Comparison of ENCODE assay signal across 13 mouse cellular contexts in genomic region chr11:61970901-61971300, GRCm38 (mm10). TPM values are rescaled to one million over a fixed set of nuclear protein-coding genes. Genes with fewer than 3 reads are reported as not detected.
DNase-seq lines count a peak whose midpoint lies in the region; ATAC-seq and TF ChIP-seq lines count a peak whose summit lies in the region.
"Had no signal": no experiment of that assay in that cellular context is flagged by ENCODE, and none has a peak within 500 bp of the region (broad histone marks: within the 10 kb centered on the region; RNA-seq: fewer than 3 reads in every experiment).

No protein-coding gene starts in this region.

- no peaks in the 10 kb centered on the region for H3K36me3 ChIP-seq in forebrain, embryonic 11.5 days (ENCODE audit: control insufficient read depth, insufficient read depth, low read length)
- H3K36me3 ChIP-seq in forebrain, embryonic 10.5 days (replicated peaks), result no peaks in the 10 kb centered on the region
- peaks cover 6% of the 10 kb centered on the region for H3K36me3 ChIP-seq in liver, embryonic 14.5 days (replicated peaks; ENCODE audit: control insufficient read depth, insufficient read depth, low read depth)
- H3K36me3 ChIP-seq in liver, embryonic 11.5 days (ENCODE audit: control insufficient read depth, insufficient read depth, low read length), result no peaks in the 10 kb centered on the region
- no peaks in the 10 kb centered on the region for H3K36me3 ChIP-seq in midbrain, embryonic 11.5 days (ENCODE audit: control insufficient read depth, insufficient read depth, low read length)
- H3K36me3 ChIP-seq: hindbrain, embryonic 15.5 days; limb, embryonic 15.5 days; neural tube, embryonic 15.5 days had no signal

- peak; percentile 0 for DNase-seq in forebrain, embryonic 11.5 days (ENCODE audit: low spot score)
- DNase-seq in forebrain, embryonic 10.5 days (ENCODE audit: extremely low spot score, low spot score), result no peak
- no peak for DNase-seq in liver, embryonic 14.5 days (ENCODE audit: low read depth in 3 of 3, low spot score in 3 of 3)
- DNase-seq in liver, embryonic 11.5 days (ENCODE audit: low spot score), result no peak
- DNase-seq in Muller cell, postnatal 12 days (ENCODE audit: inconsistent ontology term), result peak; percentile 29
- peak; percentile 22 for DNase-seq in skeletal muscle tissue, adult 2 months (ENCODE audit: low read depth, low spot score)
- DNase-seq in midbrain, embryonic 11.5 days (ENCODE audit: low spot score, missing footprints), result no peak
- DNase-seq: adrenal gland, postnatal 36 days; kidney, adult 8-10 months; retina, postnatal 1 day had no signal

- no peak for ATAC-seq in forebrain, embryonic 11.5 days (replicated peaks; ENCODE audit: low FRiP score)
- no peak for ATAC-seq in liver, embryonic 14.5 days (ENCODE audit: insufficient read depth)
- ATAC-seq in liver, embryonic 11.5 days (replicated peaks; ENCODE audit: low FRiP score), result no peak
- no peak for ATAC-seq in midbrain, embryonic 11.5 days (ENCODE audit: low FRiP score)

- H3K27ac ChIP-seq in forebrain, embryonic 11.5 days (ENCODE audit: low read depth, low read length), result no peak overlapping the region
- H3K27ac ChIP-seq in forebrain, embryonic 10.5 days, result no peak overlapping the region
- peak overlapping the region; percentile 22; the same call in 1 of the 2 replicates for H3K27ac ChIP-seq in liver, embryonic 14.5 days
- no peak overlapping the region for H3K27ac ChIP-seq in liver, embryonic 11.5 days (ENCODE audit: low read depth, low read length)
- H3K27ac ChIP-seq in midbrain, embryonic 11.5 days (ENCODE audit: low read depth, low read length), result no peak overlapping the region
- H3K27ac ChIP-seq: hindbrain, embryonic 15.5 days; limb, embryonic 15.5 days; neural tube, embryonic 15.5 days had no signal

- H3K4me2 ChIP-seq in forebrain, embryonic 11.5 days (ENCODE audit: low read depth, low read length, severe bottlenecking), result no peak overlapping the region
- H3K4me2 ChIP-seq in liver, embryonic 14.5 days (ENCODE audit: low read depth), result no peak overlapping the region
- H3K4me2 ChIP-seq in liver, embryonic 11.5 days, result no peak overlapping the region
- H3K4me2 ChIP-seq in midbrain, embryonic 11.5 days, result no peak overlapping the region
- H3K4me2 ChIP-seq: hindbrain, embryonic 15.5 days; limb, embryonic 15.5 days; neural tube, embryonic 15.5 days had no signal

- H3K27me3 ChIP-seq in forebrain, embryonic 11.5 days (ENCODE audit: control insufficient read depth, insufficient read depth, low read length), result no peaks in the 10 kb centered on the region
- H3K27me3 ChIP-seq in forebrain, embryonic 10.5 days (ENCODE audit: poor library complexity, severe bottlenecking), result no peaks in the 10 kb centered on the region
- no peaks in the 10 kb centered on the region for H3K27me3 ChIP-seq in liver, embryonic 14.5 days (ENCODE audit: control insufficient read depth, insufficient read depth, low read length)
- no peaks in the 10 kb centered on the region; the same call in 1 of the 2 replicates for H3K27me3 ChIP-seq in liver, embryonic 11.5 days (replicated peaks; ENCODE audit: control insufficient read depth, insufficient read depth, low read length)
- H3K27me3 ChIP-seq in midbrain, embryonic 11.5 days (ENCODE audit: control insufficient read depth, insufficient read depth, low read length), result no peaks in the 10 kb centered on the region
- H3K27me3 ChIP-seq: hindbrain, embryonic 15.5 days; limb, embryonic 15.5 days; neural tube, embryonic 15.5 days had no signal

- 78% methylated on average over 5 of the region's 5 CpGs for WGBS in forebrain, embryonic 11.5 days
- 81% methylated on average over 5 of the region's 5 CpGs for WGBS in forebrain, embryonic 10.5 days
- 69% methylated on average over 5 of the region's 5 CpGs for whole genome bisulfite sequencing in liver, embryonic 14.5 days (ENCODE audit: insufficient replicate concordance)
- WGBS in liver, embryonic 11.5 days, result 67% methylated on average over 5 of the region's 5 CpGs
- WGBS in midbrain, embryonic 11.5 days, result 71% methylated on average over 5 of the region's 5 CpGs

- H3K9me3 ChIP-seq in forebrain, embryonic 11.5 days (ENCODE audit: control insufficient read depth, low read length), result no peaks in the 10 kb centered on the region
- H3K9me3 ChIP-seq in forebrain, embryonic 10.5 days, result no peaks in the 10 kb centered on the region
- H3K9me3 ChIP-seq in liver, embryonic 14.5 days (ENCODE audit: control insufficient read depth, low read length), result no peaks in the 10 kb centered on the region
- no peaks in the 10 kb centered on the region for H3K9me3 ChIP-seq in liver, embryonic 11.5 days (ENCODE audit: control insufficient read depth, low read length)
- H3K9me3 ChIP-seq in midbrain, embryonic 11.5 days (ENCODE audit: control insufficient read depth, low read length), result no peaks in the 10 kb centered on the region
- H3K9me3 ChIP-seq: hindbrain, embryonic 15.5 days; limb, embryonic 15.5 days; neural tube, embryonic 15.5 days had no signal

- no peak for TF ChIP-seq CTCF in liver, embryonic 14.5 days (IDR thresholded peaks at IDR 0.05; ENCODE audit: low read depth)

- TF ChIP-seq EP300 in liver, embryonic 14.5 days (IDR thresholded peaks at IDR 0.05; ENCODE audit: low read depth), result no peak

- no peaks in the 10 kb centered on the region for H3K4me1 ChIP-seq in forebrain, embryonic 11.5 days (replicated peaks; ENCODE audit: control insufficient read depth, insufficient read depth, low read length)
- H3K4me1 ChIP-seq in forebrain, embryonic 10.5 days, result peaks cover 7% of the 10 kb centered on the region
- H3K4me1 ChIP-seq in liver, embryonic 14.5 days (replicated peaks; ENCODE audit: control insufficient read depth in 2 of 2, insufficient read depth in 2 of 2, low read length in 1 of 2), result peaks cover 44 to 51% of the 10 kb centered on the region in 2 experiments
- peaks cover 20% of the 10 kb centered on the region for H3K4me1 ChIP-seq in liver, embryonic 11.5 days (replicated peaks; ENCODE audit: control insufficient read depth, insufficient read depth, low read length)
- H3K4me1 ChIP-seq in midbrain, embryonic 11.5 days (ENCODE audit: control insufficient read depth, insufficient read depth, low read length), result no peaks in the 10 kb centered on the region
- H3K4me1 ChIP-seq: hindbrain, embryonic 15.5 days had no signal

- no peak overlapping the region for H3K4me3 ChIP-seq in forebrain, embryonic 11.5 days (ENCODE audit: low read depth, low read length)
- H3K4me3 ChIP-seq in forebrain, embryonic 10.5 days, result no peak overlapping the region
- no peak overlapping the region for H3K4me3 ChIP-seq in liver, embryonic 14.5 days (ENCODE audit: insufficient read depth in 1 of 2, low read depth in 2 of 2, low read length in 2 of 2)
- no peak overlapping the region for H3K4me3 ChIP-seq in liver, embryonic 11.5 days (ENCODE audit: low read depth, low read length)
- H3K4me3 ChIP-seq in midbrain, embryonic 11.5 days (ENCODE audit: low read depth, low read length), result no peak overlapping the region
- H3K4me3 ChIP-seq: hindbrain, embryonic 15.5 days; limb, embryonic 15.5 days; neural tube, embryonic 15.5 days had no signal

- no peak overlapping the region for H3K9ac ChIP-seq in forebrain, embryonic 11.5 days (ENCODE audit: low read length)
- no peak overlapping the region for H3K9ac ChIP-seq in liver, embryonic 14.5 days (replicated peaks)
- H3K9ac ChIP-seq in liver, embryonic 11.5 days (ENCODE audit: low read depth, low read length), result no peak overlapping the region
- H3K9ac ChIP-seq in midbrain, embryonic 11.5 days (ENCODE audit: low read length), result no peak overlapping the region
- H3K9ac ChIP-seq: hindbrain, embryonic 15.5 days; limb, embryonic 15.5 days; neural tube, embryonic 15.5 days had no signal

RNA-seq across cellular contexts. Expression of gene Specc1, which starts 14.3 kb away (rescaled TPM):
- polyA plus RNA-seq in forebrain, embryonic 11.5 days (2014; fragmentation: Nextera tagmentation; extraction: Ambion mirVana), result 19.0 and 20.2 TPM in 2 replicates
- 10.4 and 12.0 TPM in 2 replicates for polyA plus RNA-seq in forebrain, embryonic 10.5 days (2016; fragmentation: Nextera tagmentation; extraction: Ambion mirVana)
- 23.5 and 26.2 TPM in 2 replicates for polyA plus RNA-seq in liver, embryonic 14.5 days (2012; rRNA removed)
- 40.5 and 43.5 TPM in 2 replicates for polyA plus RNA-seq in liver, embryonic 14.5 days (2014; fragmentation: Nextera tagmentation; extraction: Ambion mirVana)
- 23.6 and 23.7 TPM in 2 replicates for polyA plus RNA-seq in liver, embryonic 11.5 days (2014; fragmentation: Nextera tagmentation; extraction: Ambion mirVana)
- polyA plus RNA-seq in midbrain, embryonic 11.5 days (2014; fragmentation: Nextera tagmentation; extraction: Ambion mirVana), result 15.8 and 16.3 TPM in 2 replicates

RNA-seq across cellular contexts. Expression of gene Akap10, which starts 40.8 kb away (rescaled TPM):
- 17.2 and 18.6 TPM in 2 replicates for polyA plus RNA-seq in forebrain, embryonic 11.5 days (2014; fragmentation: Nextera tagmentation; extraction: Ambion mirVana)
- 14.7 and 15.7 TPM in 2 replicates for polyA plus RNA-seq in forebrain, embryonic 10.5 days (2016; fragmentation: Nextera tagmentation; extraction: Ambion mirVana)
- 5.4 and 6.5 TPM in 2 replicates for polyA plus RNA-seq in liver, embryonic 14.5 days (2012; rRNA removed)
- 5.7 and 6.3 TPM in 2 replicates for polyA plus RNA-seq in liver, embryonic 14.5 days (2014; fragmentation: Nextera tagmentation; extraction: Ambion mirVana)
- polyA plus RNA-seq in liver, embryonic 11.5 days (2014; fragmentation: Nextera tagmentation; extraction: Ambion mirVana), result 17.9 and 19.4 TPM in 2 replicates
- 16.1 and 16.6 TPM in 2 replicates for polyA plus RNA-seq in midbrain, embryonic 11.5 days (2014; fragmentation: Nextera tagmentation; extraction: Ambion mirVana)

Comparison
In these comparisons a context has a peak if more than half of its experiments do, and no peak if none do; other contexts are left out.
1. DNase-seq: peak in forebrain, embryonic 11.5 days (single experiment), Muller cell, postnatal 12 days (single experiment) and skeletal muscle tissue, adult 2 months (single experiment); none in forebrain, embryonic 10.5 days (single experiment), liver, embryonic 14.5 days (0 of 3), liver, embryonic 11.5 days (single experiment) and midbrain, embryonic 11.5 days (single experiment).